Mouse (Mus musculus) testis, adult 2 months (tissue): ENCODE measurements at regions not wholly inside any gene's neighbourhood (a gene's known extent, or its start where the extent isn't known, plus 50 kb on each side); places are given as distances from the start of the nearest gene placed in this dataset.

Experiments
- CTCF ChIP-seq: fragments of 200-500 bp; IDR thresholded peaks from 2 replicates; pipeline ENCODE4 v1.5.1; 2012; ENCODE audit warnings: low read depth, mild to moderate bottlenecking, inconsistent platforms, low read length, moderate library complexity; ENCODE audit not compliant: control insufficient read depth, insufficient read depth, insufficient replicate concordance
- POLR2A ChIP-seq: fragments of 200-500 bp; IDR thresholded peaks from 2 replicates; pipeline ENCODE4 v1.6.1; 2012; ENCODE audit warnings: low read depth, mild to moderate bottlenecking, inconsistent platforms, low read length, moderate library complexity; ENCODE audit not compliant: control insufficient read depth

DNA sequence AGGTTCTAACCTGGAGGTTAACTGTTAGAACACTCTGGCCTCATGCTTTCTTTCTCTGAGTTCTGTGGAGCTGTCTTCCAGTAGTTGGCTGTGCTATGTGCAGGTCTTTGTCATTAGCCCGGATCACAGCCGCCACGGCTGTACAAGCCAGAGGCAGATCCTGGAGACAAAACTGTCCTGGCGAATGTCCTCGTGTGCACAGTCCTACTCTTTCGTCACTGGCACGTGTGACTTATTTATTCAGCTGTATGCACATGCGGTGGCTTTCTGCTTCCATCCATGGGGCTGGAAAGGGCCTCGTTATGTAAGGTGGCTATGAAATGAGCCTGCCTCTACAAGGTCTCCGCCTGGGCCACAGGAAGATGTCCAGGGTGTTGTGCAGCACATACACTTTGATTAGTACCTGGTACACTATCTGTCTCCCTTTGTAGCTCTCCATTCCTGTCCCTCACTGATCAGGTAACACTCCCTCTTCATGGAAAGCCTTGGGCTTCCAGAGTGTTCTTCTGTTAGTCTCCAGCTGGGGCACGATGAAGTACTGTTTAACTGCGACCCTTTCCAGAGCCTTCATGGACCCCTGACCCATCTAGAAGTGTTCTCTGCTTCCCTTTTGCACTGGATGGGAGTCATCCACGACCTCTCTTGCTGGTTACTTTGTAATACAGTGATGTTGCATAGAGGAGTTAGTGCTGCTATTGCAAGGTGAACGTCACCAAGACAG lies 224.3 kb upstream of the Ccdc122 start:
- no peak for TF ChIP-seq POLR2A
- TF ChIP-seq CTCF, result no peak
